Mouse (Mus musculus) ES-E14 (cell line): ENCODE data around the gene Gfod2. TPM values are rescaled to one million over a fixed set of nuclear protein-coding genes. Genes with fewer than 3 reads are reported as not detected.

ENCODE experiments used
- DNase-seq: peaks from one replicate; pipeline ENCODE4 v3.0.0-alpha.2; 2013; ENCODE audit warnings: low read depth, low spot score
- H3K27ac ChIP-seq: 2 replicates; pipeline ENCODE4 v1.5.1; 2012; ENCODE audit warnings: low read depth, mild to moderate bottlenecking, low read length, moderate library complexity, mixed read lengths; ENCODE audit not compliant: poor library complexity, insufficient read depth, severe bottlenecking
- H3K36me3 ChIP-seq: 2 replicates; pipeline ENCODE4 v1.6.1; 2012; ENCODE audit warnings: mild to moderate bottlenecking, low read length, moderate library complexity, mixed read lengths; ENCODE audit not compliant: control insufficient read depth, poor library complexity, insufficient read depth, severe bottlenecking
- H3K4me1 ChIP-seq, 2 experiments: fragments of 150-350 bp in 1 of 2; sonication (generic) in 1 of 2; 2 replicates each; pipeline ENCODE4 v1.6.1; 2012; ENCODE audit warnings: low read length in 2 of 2, mild to moderate bottlenecking in 1 of 2, mixed read lengths in 1 of 2; ENCODE audit not compliant: control insufficient read depth in 2 of 2, insufficient read depth in 2 of 2, poor library complexity in 1 of 2
- H3K4me3 ChIP-seq, 2 experiments: fragments of 150-350 bp in 1 of 2; sonication (generic) in 1 of 2; 2 replicates each; pipeline ENCODE4 v1.5.1; 2012; ENCODE audit warnings: low read length in 2 of 2, low read depth in 1 of 2, mild to moderate bottlenecking in 1 of 2, mixed read lengths in 1 of 2; ENCODE audit not compliant: insufficient read depth in 1 of 2, poor library complexity in 1 of 2, severe bottlenecking in 1 of 2
- H3K9ac ChIP-seq: 2 replicates; pipeline ENCODE4 v1.6.1; 2012; ENCODE audit warnings: low read depth, mild to moderate bottlenecking, low read length, mixed read lengths; ENCODE audit not compliant: poor library complexity, insufficient read depth, severe bottlenecking
- H3K9me3 ChIP-seq: fragments of 150-350 bp; sonication (generic); 2 replicates; pipeline ENCODE4 v1.6.1; 2012; ENCODE audit warnings: low read depth, mild to moderate bottlenecking, low read length; ENCODE audit not compliant: control insufficient read depth, insufficient read depth
- CHD2 ChIP-seq: IDR thresholded peaks from 2 replicates; pipeline ENCODE4 v1.6.1; 2014; ENCODE audit warnings: mild to moderate bottlenecking, low read depth, low read length, inconsistent platforms
- HCFC1 ChIP-seq: IDR thresholded peaks from 2 replicates; pipeline ENCODE4 v1.6.1; 2012; ENCODE audit warnings: low read length, inconsistent platforms, borderline replicate concordance; ENCODE audit not compliant: insufficient read depth
- MAFK ChIP-seq: IDR thresholded peaks from 2 replicates; pipeline ENCODE4 v1.6.1; 2014; ENCODE audit warnings: mild to moderate bottlenecking, low read depth, low read length, inconsistent platforms; ENCODE audit not compliant: insufficient read depth
- ZC3H11A ChIP-seq: IDR thresholded peaks from 2 replicates; pipeline ENCODE4 v1.6.1; 2012; ENCODE audit warnings: low read depth, mild to moderate bottlenecking, inconsistent platforms, low read length, borderline replicate concordance
- ZNF384 ChIP-seq: IDR thresholded peaks from 2 replicates; pipeline ENCODE4 v1.6.1; 2012; ENCODE audit warnings: low read depth, low read length, inconsistent platforms
- in situ Hi-C, 2 experiments: fragments of 600-800 bp; cut with MboI; formaldehyde crosslinking; loops; one replicate each; pipeline ENCODE4 v1.15.1; 2025; ENCODE audit warnings: low sequenced_read_pairs in 2 of 2, inconsistent platforms in 1 of 2; ENCODE audit not compliant: unreplicated experiment in 2 of 2
- total RNA-seq: library from RNA; depleted of rRNA; stranded (reverse); fragments of 300-350 nt; gene quantifications from 2 replicates; pipeline ENCODE4 v1.2.3, GENCODE M21; 2012

Gene Gfod2
- total RNA-seq, 1 experiment = 11.0 TPM

- no peak for DNase-seq
- Histone ChIP-seq H3K4me1 (peaks cover under 1 to 7% of the 10 kb centered on the region in 2 experiments; a peak in 3 of 4 replicates), H3K4me3 (no peak overlapping the region), H3K27ac (no peak overlapping the region), H3K36me3 (peaks cover 6% of the 10 kb centered on the region; the same call in 1 of the 2 replicates), H3K9ac (no peak overlapping the region), H3K9me3 (no peaks in the 10 kb centered on the region)
- TF ChIP-seq CHD2 (no peak), HCFC1 (no peak), ZNF384 (no peak), ZC3H11A (no peak), MAFK (no peak)
- in situ Hi-C loops = no loop called here
Observed at GRCm38 (mm10) chr8:105692449-105693182, 65.8 kb downstream of the Gfod2 start.

GRCm38 (mm10) chr8:105690978-105691377 lies 67.5 kb downstream of the Gfod2 start:
- in situ Hi-C loops = no loop called here
- no peaks in the 10 kb centered on the region for H3K9me3 ChIP-seq
- no peak overlapping the region for H3K27ac ChIP-seq
- H3K4me3 ChIP-seq = 0 out of 4 replicates have a peak overlapping the region, but pooled peaks of 1 of the 2 experiments have one; percentile 21
- peaks cover 3 to 17% of the 10 kb centered on the region in 2 experiments; a peak in 3 of 4 replicates for H3K4me1 ChIP-seq
- TF ChIP-seq MAFK (no peak), ZC3H11A (no peak), HCFC1 (no peak), CHD2 (no peak), ZNF384 (no peak)
- no peaks in the 10 kb centered on the region; the same call in 1 of the 2 replicates for H3K36me3 ChIP-seq
- H3K9ac ChIP-seq = no peak overlapping the region; the same call in 1 of the 2 replicates
- no peak for DNase-seq

- H3K9me3 ChIP-seq = no peaks in the 10 kb centered on the region
- in situ Hi-C loops = no loop called here
- no peak overlapping the region for H3K27ac ChIP-seq
- no peaks in the 10 kb centered on the region for H3K36me3 ChIP-seq
- peaks cover 3 to 17% of the 10 kb centered on the region in 2 experiments; a peak in 3 of 4 replicates for H3K4me1 ChIP-seq
- TF ChIP-seq HCFC1 = no peak
- TF ChIP-seq ZNF384 = no peak
- TF ChIP-seq ZC3H11A = no peak
- no peak for TF ChIP-seq CHD2
- no peak for TF ChIP-seq MAFK
- DNase-seq = no peak
- no peak overlapping the region for H3K9ac ChIP-seq
- no peak overlapping the region for H3K4me3 ChIP-seq
Observed at GRCm38 (mm10) chr8:105689983-105690360, 68.5 kb downstream of the Gfod2 start.

- in situ Hi-C loops = no loop called here
- TF ChIP-seq CHD2 (no peak), ZC3H11A (no peak)
- H3K36me3 ChIP-seq = no peaks in the 10 kb centered on the region
- H3K4me3 ChIP-seq = no peak overlapping the region
- no peak for DNase-seq
- H3K27ac ChIP-seq = no peak overlapping the region
- H3K4me1 ChIP-seq = peaks cover 3 to 17% of the 10 kb centered on the region in 2 experiments; a peak in 3 of 4 replicates
- no peaks in the 10 kb centered on the region for H3K9me3 ChIP-seq
- no peak overlapping the region for H3K9ac ChIP-seq
Observed at GRCm38 (mm10) chr8:105689256-105689982, 69.0 kb downstream of the Gfod2 start.
